8 mouse cellular contexts compared by ENCODE assay signal in genomic region chr17:6005246-6005637, GRCm38 (mm10).
A peak's percentile ranks its signal among the peaks of the same experiment; 100 is the strongest.
DNase-seq lines count a peak whose midpoint lies in the region; ATAC-seq lines count a peak whose summit lies in the region.

No protein-coding gene starts in this region.

- DNase-seq in embryo, embryonic 11 days: peak; percentile 22
- DNase-seq in embryo, embryonic 10 days (ENCODE audit: low spot score): no peak
- DNase-seq in thymus, postnatal 4 days: peak; percentile 41
- no peak for DNase-seq in thymus, adult 18-20 months
- no peak for DNase-seq in liver, embryonic 13.5 days
- DNase-seq in yolk sac, embryonic 10.5 days (ENCODE audit: low spot score): peak; percentile 56
- DNase-seq in cerebellum, postnatal 4 days (ENCODE audit: low spot score in 2 of 2): no peak
- no peak for DNase-seq in urinary bladder, postnatal 4 days (ENCODE audit: low spot score in 2 of 2)

- H3K4me3 ChIP-seq in liver, embryonic 13.5 days (replicated peaks): no peak overlapping the region

- peak; percentile 80 for ATAC-seq in liver, embryonic 13.5 days (ENCODE audit: low read depth)

- peak overlapping the region; percentile 24; the same call in 1 of the 2 replicates for H3K4me2 ChIP-seq in liver, embryonic 13.5 days

- no peaks in the 10 kb centered on the region for H3K9me3 ChIP-seq in liver, embryonic 13.5 days (replicated peaks)

- WGBS in liver, embryonic 13.5 days (ENCODE audit: insufficient replicate concordance): 15% methylated on average over 11 of the region's 14 CpGs

- H3K4me1 ChIP-seq in liver, embryonic 13.5 days (replicated peaks): peaks cover 30% of the 10 kb centered on the region

- peaks cover 3% of the 10 kb centered on the region; the same call in 1 of the 2 replicates for H3K36me3 ChIP-seq in liver, embryonic 13.5 days

- no peak overlapping the region for H3K9ac ChIP-seq in liver, embryonic 13.5 days

- H3K27me3 ChIP-seq in liver, embryonic 13.5 days: no peaks in the 10 kb centered on the region

- no peak overlapping the region for H3K27ac ChIP-seq in liver, embryonic 13.5 days

Comparison
In these comparisons a context has a peak if more than half of its experiments do, and no peak if none do; other contexts are left out.
1. DNase-seq: peak in embryo, embryonic 11 days (single experiment), thymus, postnatal 4 days (single experiment) and yolk sac, embryonic 10.5 days (single experiment); none in embryo, embryonic 10 days (single experiment), thymus, adult 18-20 months (0 of 2), liver, embryonic 13.5 days (single experiment), cerebellum, postnatal 4 days (0 of 2) and urinary bladder, postnatal 4 days (0 of 2).